27 mouse cellular contexts compared by ENCODE assay signal in the genomic region with DNA sequence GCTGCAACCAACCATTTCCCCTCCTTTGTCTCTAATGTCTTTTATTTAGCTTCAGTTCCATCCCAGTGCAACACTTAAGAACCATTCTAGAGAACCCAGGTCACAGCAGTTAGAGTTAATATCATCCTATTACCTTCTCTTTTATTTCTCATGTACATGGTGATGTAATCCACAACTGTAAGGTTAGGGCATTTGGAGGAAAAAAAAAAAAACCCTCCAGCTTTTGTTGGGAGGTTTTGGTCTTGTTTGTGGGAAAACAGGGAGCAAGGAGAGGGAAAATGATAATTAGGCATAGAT.
A peak's percentile ranks its signal among the peaks of the same experiment; 100 is the strongest.
DNase-seq lines count a peak whose midpoint lies in the region; ATAC-seq lines count a peak whose summit lies in the region.
"Had no signal": no experiment of that assay in that cellular context is flagged by ENCODE, and none has a peak within 500 bp of the region (broad histone marks: within the 10 kb centered on the region; RNA-seq: fewer than 3 reads in every experiment).

No protein-coding gene starts in this region.

- H3K4me1 ChIP-seq in forebrain, embryonic 12.5 days = no peaks in the 10 kb centered on the region
- H3K4me1 ChIP-seq in forebrain, embryonic 16.5 days (replicated peaks; ENCODE audit: control insufficient read depth, insufficient read depth, low read length) = peaks cover 4% of the 10 kb centered on the region; the same call in 1 of the 2 replicates
- peaks cover 8% of the 10 kb centered on the region; the same call in 1 of the 2 replicates for H3K4me1 ChIP-seq in midbrain, embryonic 15.5 days
- no peaks in the 10 kb centered on the region for H3K4me1 ChIP-seq in midbrain, embryonic 11.5 days (ENCODE audit: control insufficient read depth, insufficient read depth, low read length)
- H3K4me1 ChIP-seq in forebrain, embryonic 14.5 days (ENCODE audit: control insufficient read depth, insufficient read depth, low read length) = no peaks in the 10 kb centered on the region
- peaks cover 5% of the 10 kb centered on the region; the same call in 1 of the 2 replicates for H3K4me1 ChIP-seq in neural tube, embryonic 15.5 days
- H3K4me1 ChIP-seq: embryonic facial prominence, embryonic 12.5 days; heart, embryonic 13.5 days; limb, embryonic 10.5 days; limb, embryonic 15.5 days; liver, embryonic 13.5 days; neural tube, embryonic 12.5 days; stomach, embryonic 15.5 days had no signal

- ATAC-seq in forebrain, embryonic 12.5 days (ENCODE audit: low FRiP score) = no peak; the same call in 1 of the 2 replicates
- no peak; the same call in 1 of the 2 replicates for ATAC-seq in forebrain, embryonic 16.5 days
- peak; percentile 80; the same call in 1 of the 2 replicates for ATAC-seq in midbrain, embryonic 15.5 days (replicated peaks)
- ATAC-seq in midbrain, embryonic 11.5 days (ENCODE audit: low FRiP score) = no peak
- no peak for ATAC-seq in forebrain, embryonic 14.5 days
- ATAC-seq in neural tube, embryonic 15.5 days (ENCODE audit: low FRiP score) = no peak
- ATAC-seq: CD4-positive, CD25-positive, alpha-beta regulatory T cell, adult 4 months; intestine, embryonic 16.5 days; lung, postnatal 0 days had no signal

- H3K4me2 ChIP-seq in forebrain, embryonic 12.5 days = no peak overlapping the region
- no peak overlapping the region for H3K4me2 ChIP-seq in forebrain, embryonic 16.5 days (ENCODE audit: low read length)
- H3K4me2 ChIP-seq in midbrain, embryonic 15.5 days = no peak overlapping the region
- no peak overlapping the region for H3K4me2 ChIP-seq in midbrain, embryonic 11.5 days
- no peak overlapping the region for H3K4me2 ChIP-seq in forebrain, embryonic 14.5 days (ENCODE audit: low read length)
- no peak overlapping the region for H3K4me2 ChIP-seq in neural tube, embryonic 15.5 days
- H3K4me2 ChIP-seq: embryonic facial prominence, embryonic 12.5 days; heart, embryonic 13.5 days; limb, embryonic 15.5 days; liver, embryonic 13.5 days; neural tube, embryonic 12.5 days; stomach, embryonic 15.5 days had no signal

- H3K9me3 ChIP-seq in forebrain, embryonic 12.5 days = no peaks in the 10 kb centered on the region
- H3K9me3 ChIP-seq in forebrain, embryonic 16.5 days (ENCODE audit: control insufficient read depth, low read length) = no peaks in the 10 kb centered on the region
- H3K9me3 ChIP-seq in midbrain, embryonic 15.5 days = no peaks in the 10 kb centered on the region
- no peaks in the 10 kb centered on the region for H3K9me3 ChIP-seq in midbrain, embryonic 11.5 days (ENCODE audit: control insufficient read depth, low read length)
- no peaks in the 10 kb centered on the region for H3K9me3 ChIP-seq in forebrain, embryonic 14.5 days (replicated peaks; ENCODE audit: control insufficient read depth, low read length)
- no peaks in the 10 kb centered on the region for H3K9me3 ChIP-seq in neural tube, embryonic 15.5 days (replicated peaks)
- H3K9me3 ChIP-seq: embryonic facial prominence, embryonic 12.5 days; heart, embryonic 13.5 days; limb, embryonic 10.5 days; limb, embryonic 15.5 days; liver, embryonic 13.5 days; neural tube, embryonic 12.5 days; stomach, embryonic 15.5 days had no signal

- DNase-seq in midbrain, embryonic 11.5 days (ENCODE audit: low spot score, missing footprints) = no peak
- DNase-seq in forebrain, embryonic 14.5 days (ENCODE audit: low spot score) = no peak
- no peak for DNase-seq in spleen, postnatal 4 days (ENCODE audit: low spot score in 2 of 2)
- DNase-seq: adrenal gland, postnatal 25 days; cerebellum, adult 11-12 months; cerebellum, adult 9-11 months; gastrocnemius, postnatal 10 days; heart, postnatal 14 days; kidney, adult 8-10 months; liver, embryonic 13.5 days; lung, adult 18-20 months; right cerebral cortex, postnatal 14 days had no signal

- no peak overlapping the region for H3K9ac ChIP-seq in forebrain, embryonic 12.5 days
- H3K9ac ChIP-seq in forebrain, embryonic 16.5 days (replicated peaks; ENCODE audit: low read depth, low read length) = no peak overlapping the region
- no peak overlapping the region for H3K9ac ChIP-seq in midbrain, embryonic 15.5 days
- no peak overlapping the region for H3K9ac ChIP-seq in midbrain, embryonic 11.5 days (ENCODE audit: low read length)
- no peak overlapping the region for H3K9ac ChIP-seq in forebrain, embryonic 14.5 days (ENCODE audit: low read length)
- H3K9ac ChIP-seq in neural tube, embryonic 15.5 days (replicated peaks) = no peak overlapping the region
- H3K9ac ChIP-seq: embryonic facial prominence, embryonic 12.5 days; heart, embryonic 13.5 days; limb, embryonic 15.5 days; liver, embryonic 13.5 days; neural tube, embryonic 12.5 days; stomach, embryonic 15.5 days had no signal

- H3K27ac ChIP-seq in forebrain, embryonic 12.5 days = peak overlapping the region; percentile 27; the same call in 1 of the 2 replicates
- H3K27ac ChIP-seq in forebrain, embryonic 16.5 days (ENCODE audit: low read length) = no peak overlapping the region
- H3K27ac ChIP-seq in midbrain, embryonic 15.5 days = peak overlapping the region; percentile 69
- no peak overlapping the region for H3K27ac ChIP-seq in midbrain, embryonic 11.5 days (ENCODE audit: low read depth, low read length)
- H3K27ac ChIP-seq in forebrain, embryonic 14.5 days (ENCODE audit: low read depth, low read length) = peak overlapping the region; percentile 17; the same call in 1 of the 2 replicates
- H3K27ac ChIP-seq in neural tube, embryonic 15.5 days (replicated peaks) = peak overlapping the region; percentile 54
- H3K27ac ChIP-seq: embryonic facial prominence, embryonic 12.5 days; heart, embryonic 13.5 days; kidney, postnatal 0 days; limb, embryonic 10.5 days; limb, embryonic 15.5 days; liver, embryonic 13.5 days; macrophage; neural tube, embryonic 12.5 days; stomach, embryonic 15.5 days had no signal

- no peaks in the 10 kb centered on the region for H3K27me3 ChIP-seq in forebrain, embryonic 12.5 days
- no peaks in the 10 kb centered on the region for H3K27me3 ChIP-seq in forebrain, embryonic 16.5 days (replicated peaks; ENCODE audit: control insufficient read depth, insufficient read depth, low read length)
- no peaks in the 10 kb centered on the region for H3K27me3 ChIP-seq in midbrain, embryonic 15.5 days (replicated peaks)
- no peaks in the 10 kb centered on the region for H3K27me3 ChIP-seq in midbrain, embryonic 11.5 days (ENCODE audit: control insufficient read depth, insufficient read depth, low read length)
- H3K27me3 ChIP-seq in forebrain, embryonic 14.5 days (replicated peaks; ENCODE audit: control insufficient read depth, insufficient read depth, low read length) = no peaks in the 10 kb centered on the region
- H3K27me3 ChIP-seq in neural tube, embryonic 15.5 days (replicated peaks) = no peaks in the 10 kb centered on the region
- H3K27me3 ChIP-seq: embryonic facial prominence, embryonic 12.5 days; heart, embryonic 13.5 days; limb, embryonic 15.5 days; liver, embryonic 13.5 days; neural tube, embryonic 12.5 days; stomach, embryonic 15.5 days had no signal

- no peaks in the 10 kb centered on the region for H3K36me3 ChIP-seq in forebrain, embryonic 12.5 days (replicated peaks)
- no peaks in the 10 kb centered on the region for H3K36me3 ChIP-seq in forebrain, embryonic 16.5 days (ENCODE audit: control insufficient read depth, insufficient read depth)
- no peaks in the 10 kb centered on the region for H3K36me3 ChIP-seq in midbrain, embryonic 15.5 days (replicated peaks)
- no peaks in the 10 kb centered on the region for H3K36me3 ChIP-seq in midbrain, embryonic 11.5 days (ENCODE audit: control insufficient read depth, insufficient read depth, low read length)
- H3K36me3 ChIP-seq in forebrain, embryonic 14.5 days (ENCODE audit: control insufficient read depth, insufficient read depth, low read length) = no peaks in the 10 kb centered on the region
- H3K36me3 ChIP-seq in neural tube, embryonic 15.5 days = no peaks in the 10 kb centered on the region
- H3K36me3 ChIP-seq: embryonic facial prominence, embryonic 12.5 days; heart, embryonic 13.5 days; limb, embryonic 10.5 days; limb, embryonic 15.5 days; liver, embryonic 13.5 days; neural tube, embryonic 12.5 days; stomach, embryonic 15.5 days had no signal

- H3K4me3 ChIP-seq in forebrain, embryonic 12.5 days (replicated peaks) = no peak overlapping the region
- no peak overlapping the region for H3K4me3 ChIP-seq in forebrain, embryonic 16.5 days (replicated peaks; ENCODE audit: low read length)
- no peak overlapping the region for H3K4me3 ChIP-seq in midbrain, embryonic 15.5 days
- no peak overlapping the region for H3K4me3 ChIP-seq in midbrain, embryonic 11.5 days (ENCODE audit: low read depth, low read length)
- no peak overlapping the region for H3K4me3 ChIP-seq in forebrain, embryonic 14.5 days (ENCODE audit: low read depth, low read length)
- no peak overlapping the region for H3K4me3 ChIP-seq in neural tube, embryonic 15.5 days (replicated peaks)
- H3K4me3 ChIP-seq: embryonic facial prominence, embryonic 12.5 days; heart, embryonic 13.5 days; limb, embryonic 10.5 days; limb, embryonic 15.5 days; liver, embryonic 13.5 days; neural tube, embryonic 12.5 days; stomach, embryonic 15.5 days had no signal

Comparison
In these comparisons a context has a peak if more than half of its experiments do, and no peak if none do; other contexts are left out.
1. H3K27ac ChIP-seq: peak in forebrain, embryonic 12.5 days (single experiment), midbrain, embryonic 15.5 days (single experiment), forebrain, embryonic 14.5 days (single experiment) and neural tube, embryonic 15.5 days (single experiment); none in forebrain, embryonic 16.5 days (single experiment) and midbrain, embryonic 11.5 days (single experiment).